ENCODE assay signal across 13 mouse cellular contexts in genomic region chr16:74739194-74740135, GRCm38 (mm10).
DNase-seq lines count a peak whose midpoint lies in the region; ATAC-seq and TF ChIP-seq lines count a peak whose summit lies in the region.
"Had no signal": no experiment of that assay in that cellular context is flagged by ENCODE, and none has a peak within 500 bp of the region (broad histone marks: within the 10 kb centered on the region; RNA-seq: fewer than 3 reads in every experiment).

No protein-coding gene starts in this region.

- no peak for DNase-seq in forebrain, embryonic 11.5 days (ENCODE audit: low spot score)
- DNase-seq in kidney, adult 2 months, result peak; percentile 14
- DNase-seq in MEL-GATA-1-ER (ENCODE audit: extremely low read depth, low read depth), result peak; percentile 15
- DNase-seq in cerebellum, adult 2 months, result no peak
- DNase-seq: cerebellum, adult 8-10 months; gastrocnemius, postnatal 10 days had no signal

- no peaks in the 10 kb centered on the region for H3K27me3 ChIP-seq in forebrain, embryonic 13.5 days
- no peaks in the 10 kb centered on the region for H3K27me3 ChIP-seq in forebrain, embryonic 11.5 days (ENCODE audit: control insufficient read depth, insufficient read depth, low read length)
- H3K27me3 ChIP-seq in kidney, adult 2 months (replicated peaks; ENCODE audit: control insufficient read depth, insufficient read depth, low read length), result no peaks in the 10 kb centered on the region
- no peaks in the 10 kb centered on the region for H3K27me3 ChIP-seq in kidney, embryonic 14.5 days (ENCODE audit: control insufficient read depth, insufficient read depth, low read length)
- H3K27me3 ChIP-seq in intestine, embryonic 16.5 days (replicated peaks; ENCODE audit: control insufficient read depth, insufficient read depth, low read length), result no peaks in the 10 kb centered on the region
- H3K27me3 ChIP-seq in cerebellum, adult 2 months (ENCODE audit: control insufficient read depth, insufficient read depth, low read length), result no peaks in the 10 kb centered on the region

- no peak overlapping the region for H3K4me2 ChIP-seq in forebrain, embryonic 13.5 days
- no peak overlapping the region for H3K4me2 ChIP-seq in forebrain, embryonic 11.5 days (ENCODE audit: low read depth, low read length, severe bottlenecking)
- H3K4me2 ChIP-seq in kidney, embryonic 14.5 days (replicated peaks; ENCODE audit: low read depth, low read length), result no peak overlapping the region
- 0 out of 2 replicates have a peak overlapping the region, but pooled peaks have one; percentile 11 for H3K4me2 ChIP-seq in intestine, embryonic 16.5 days (ENCODE audit: low read depth, low read length)

- H3K4me1 ChIP-seq in forebrain, embryonic 13.5 days, result no peaks in the 10 kb centered on the region; the same call in 1 of the 2 replicates
- H3K4me1 ChIP-seq in forebrain, embryonic 11.5 days (replicated peaks; ENCODE audit: control insufficient read depth, insufficient read depth, low read length), result no peaks in the 10 kb centered on the region
- no peaks in the 10 kb centered on the region for H3K4me1 ChIP-seq in kidney, adult 2 months (ENCODE audit: control insufficient read depth, insufficient read depth, low read length)
- no peaks in the 10 kb centered on the region for H3K4me1 ChIP-seq in kidney, embryonic 14.5 days (ENCODE audit: control insufficient read depth, insufficient read depth, low read length)
- H3K4me1 ChIP-seq in intestine, embryonic 16.5 days (ENCODE audit: control insufficient read depth, insufficient read depth, low read length), result 0 out of 2 replicates have a peak, but pooled peaks cover 3% of the 10 kb centered on the region
- H3K4me1 ChIP-seq in cerebellum, adult 2 months (ENCODE audit: control insufficient read depth, insufficient read depth, low read length), result no peaks in the 10 kb centered on the region
- H3K4me1 ChIP-seq: hindbrain, embryonic 10.5 days had no signal

- 62% methylated on average over 12 of the region's 12 CpGs for WGBS in forebrain, embryonic 13.5 days
- WGBS in forebrain, embryonic 11.5 days, result 78% methylated on average over 12 of the region's 12 CpGs
- 48% methylated on average over 12 of the region's 12 CpGs for WGBS in kidney, adult 2 months
- 77% methylated on average over 12 of the region's 12 CpGs for WGBS in kidney, embryonic 14.5 days
- 50% methylated on average over 12 of the region's 12 CpGs for WGBS in intestine, embryonic 16.5 days
- WGBS in cerebellum, adult 2 months, result 27% methylated on average over 12 of the region's 12 CpGs

- no peak overlapping the region for H3K9ac ChIP-seq in forebrain, embryonic 13.5 days
- H3K9ac ChIP-seq in forebrain, embryonic 11.5 days (ENCODE audit: low read length), result no peak overlapping the region
- no peak overlapping the region for H3K9ac ChIP-seq in kidney, embryonic 14.5 days (ENCODE audit: low read depth, low read length)
- no peak overlapping the region for H3K9ac ChIP-seq in intestine, embryonic 16.5 days (ENCODE audit: low read depth, low read length)
- H3K9ac ChIP-seq: liver, embryonic 14.5 days had no signal

- H3K36me3 ChIP-seq in forebrain, embryonic 13.5 days (ENCODE audit: poor library complexity, severe bottlenecking), result no peaks in the 10 kb centered on the region
- no peaks in the 10 kb centered on the region for H3K36me3 ChIP-seq in forebrain, embryonic 11.5 days (ENCODE audit: control insufficient read depth, insufficient read depth, low read length)
- no peaks in the 10 kb centered on the region for H3K36me3 ChIP-seq in kidney, adult 2 months (ENCODE audit: control insufficient read depth, insufficient read depth, low read length)
- no peaks in the 10 kb centered on the region for H3K36me3 ChIP-seq in kidney, embryonic 14.5 days (ENCODE audit: control insufficient read depth, insufficient read depth, low read length)
- H3K36me3 ChIP-seq in intestine, embryonic 16.5 days (ENCODE audit: control insufficient read depth, insufficient read depth, low read length), result no peaks in the 10 kb centered on the region
- H3K36me3 ChIP-seq: hindbrain, embryonic 10.5 days had no signal

- no peak overlapping the region for H3K4me3 ChIP-seq in forebrain, embryonic 13.5 days
- no peak overlapping the region for H3K4me3 ChIP-seq in forebrain, embryonic 11.5 days (ENCODE audit: low read depth, low read length)
- H3K4me3 ChIP-seq in kidney, adult 2 months (ENCODE audit: insufficient read depth, low read depth, low read length), result no peak overlapping the region
- H3K4me3 ChIP-seq in kidney, embryonic 14.5 days (ENCODE audit: low read length), result no peak overlapping the region
- H3K4me3 ChIP-seq in intestine, embryonic 16.5 days (ENCODE audit: low read length), result no peak overlapping the region
- H3K4me3 ChIP-seq in cerebellum, adult 2 months (replicated peaks; ENCODE audit: insufficient read depth, low read depth, low read length), result no peak overlapping the region
- H3K4me3 ChIP-seq: erythroblast, embryonic 14.5 days; hindbrain, embryonic 10.5 days had no signal

- ATAC-seq in forebrain, embryonic 13.5 days, result peak; percentile 61
- no peak for ATAC-seq in forebrain, embryonic 11.5 days (replicated peaks; ENCODE audit: low FRiP score)
- no peak for ATAC-seq in kidney, embryonic 14.5 days (ENCODE audit: low FRiP score, low TSS enrichment)
- ATAC-seq in intestine, embryonic 16.5 days, result peak; percentile 38; the same call in 1 of the 2 replicates
- no peak for ATAC-seq in monocyte, adult 5-6 weeks (replicated peaks; ENCODE audit: insufficient number of reproducible peaks, low FRiP score, low TSS enrichment, poor library complexity, severe bottlenecking)

- H3K9me3 ChIP-seq in forebrain, embryonic 13.5 days (replicated peaks), result no peaks in the 10 kb centered on the region
- H3K9me3 ChIP-seq in forebrain, embryonic 11.5 days (ENCODE audit: control insufficient read depth, low read length), result no peaks in the 10 kb centered on the region
- no peaks in the 10 kb centered on the region for H3K9me3 ChIP-seq in kidney, embryonic 14.5 days (ENCODE audit: control insufficient read depth, low read length)
- H3K9me3 ChIP-seq in intestine, embryonic 16.5 days (ENCODE audit: control insufficient read depth, low read length), result no peaks in the 10 kb centered on the region
- H3K9me3 ChIP-seq: hindbrain, embryonic 10.5 days had no signal

- TF ChIP-seq CTCF in kidney, adult 2 months (conservative IDR thresholded peaks at IDR 0.05; ENCODE audit: insufficient read depth, insufficient read length, low read depth, low read length), result no peak
- TF ChIP-seq CTCF in cerebellum, adult 2 months (IDR thresholded peaks at IDR 0.05; ENCODE audit: borderline replicate concordance, insufficient read depth, low read depth, low read length), result no peak

- H3K27ac ChIP-seq in forebrain, embryonic 13.5 days, result no peak overlapping the region
- H3K27ac ChIP-seq in forebrain, embryonic 11.5 days (ENCODE audit: low read depth, low read length), result no peak overlapping the region
- H3K27ac ChIP-seq in kidney, adult 2 months (ENCODE audit: insufficient read depth, low read depth, low read length), result no peak overlapping the region
- no peak overlapping the region for H3K27ac ChIP-seq in kidney, embryonic 14.5 days (ENCODE audit: low read depth, low read length)
- no peak overlapping the region for H3K27ac ChIP-seq in intestine, embryonic 16.5 days (ENCODE audit: low read length)
- no peak overlapping the region for H3K27ac ChIP-seq in cerebellum, adult 2 months (ENCODE audit: insufficient read depth, low read length)
- H3K27ac ChIP-seq: hindbrain, embryonic 10.5 days; liver, embryonic 14.5 days had no signal

- TF ChIP-seq POLR2A in kidney, adult 2 months (IDR thresholded peaks at IDR 0.05; ENCODE audit: low read depth, low read length), result no peak
- TF ChIP-seq POLR2A in cerebellum, adult 2 months (IDR thresholded peaks at IDR 0.05; ENCODE audit: borderline replicate concordance, insufficient read depth, low read length), result no peak

Comparison
In these comparisons a context has a peak if more than half of its experiments do, and no peak if none do; other contexts are left out.
1. ATAC-seq: peak in forebrain, embryonic 13.5 days (single experiment) and intestine, embryonic 16.5 days (single experiment); none in forebrain, embryonic 11.5 days (single experiment), kidney, embryonic 14.5 days (single experiment) and monocyte, adult 5-6 weeks (single experiment).
2. DNase-seq: peak in kidney, adult 2 months (single experiment) and MEL-GATA-1-ER (single experiment); none in forebrain, embryonic 11.5 days (single experiment) and cerebellum, adult 2 months (0 of 2).